Mouse (Mus musculus) intestine, embryonic 14.5 days (tissue): ENCODE data around the gene Pck1. TPM values are rescaled to one million over a fixed set of nuclear protein-coding genes. Genes with fewer than 3 reads are reported as not detected.

ENCODE experiments used
- ATAC-seq: fragments of 200-750 bp; cut with Nextera tagmentation; replicated peaks from 2 replicates; pipeline ENCODE4 v1.8.0; 2017; ENCODE audit warnings: low read depth, moderate number of reproducible peaks, moderate TSS enrichment, moderate library complexity; ENCODE audit not compliant: low FRiP score, low TSS enrichment
- DNase-seq: peaks from one replicate; pipeline ENCODE4 v3.0.0-alpha.2; 2018; ENCODE audit warnings: low spot score
- H3K27ac ChIP-seq: fragments of 300-500 bp; sonication (generic); 2 replicates; pipeline ENCODE4 v1.5.1; 2014; ENCODE audit warnings: low read depth, mild to moderate bottlenecking, control low read depth
- H3K27me3 ChIP-seq: fragments of 300-500 bp; sonication (generic); replicated peaks from 2 replicates; pipeline ENCODE4 v1.6.1; 2014; ENCODE audit warnings: low read length, control low read depth; ENCODE audit not compliant: control insufficient read depth, insufficient read depth
- H3K36me3 ChIP-seq: fragments of 300-500 bp; sonication (generic); 2 replicates; pipeline ENCODE4 v1.6.1; 2014; ENCODE audit warnings: low read length, control low read depth; ENCODE audit not compliant: control insufficient read depth, insufficient read depth
- H3K4me1 ChIP-seq: fragments of 300-500 bp; sonication (generic); replicated peaks from 2 replicates; pipeline ENCODE4 v1.6.1; 2014; ENCODE audit warnings: low read length, control low read depth, mixed read lengths; ENCODE audit not compliant: control insufficient read depth, insufficient read depth
- H3K4me2 ChIP-seq: fragments of 300-500 bp; sonication (generic); 2 replicates; pipeline ENCODE4 v1.6.1; 2014; ENCODE audit warnings: low read length
- H3K4me3 ChIP-seq: fragments of 300-500 bp; sonication (generic); 2 replicates; pipeline ENCODE4 v1.5.1; 2014; ENCODE audit warnings: low read depth, low read length, control low read depth, mixed read lengths
- H3K9ac ChIP-seq: fragments of 300-500 bp; sonication (generic); 2 replicates; pipeline ENCODE4 v1.6.1; 2014; ENCODE audit warnings: mild to moderate bottlenecking, low read length
- H3K9me3 ChIP-seq: fragments of 300-500 bp; sonication (generic); 2 replicates; pipeline ENCODE4 v1.6.1; 2016; ENCODE audit warnings: low read length, control low read depth; ENCODE audit not compliant: control insufficient read depth
- WGBS: fragments of 180-500 bp; shearing (Covaris S2); extraction: QIAGEN DNeasy Blood & Tissue Kit; methylation state at CpG from one replicate; pipeline ENCODE4 v1.1.7; 2014; 5-methylcytosine and 5-hydroxymethylcytosine counted together
- polyA plus RNA-seq: library from polyadenylated mRNA; unstranded; fragments of >200 nt; fragmentation: Nextera tagmentation; extraction: Ambion mirVana; gene quantifications from 2 replicates; pipeline ENCODE4 v1.2.1, GENCODE M21; 2014

Gene Pck1
- polyA plus RNA-seq, 1 experiment from 2014 or later: 0.77 TPM

GRCm38 (mm10) chr2:173164358-173164757 is 11.5 kb downstream of the Pck1 start:
- H3K36me3 ChIP-seq: no peaks in the 10 kb centered on the region
- 55% methylated on average over 2 of the region's 2 CpGs for WGBS

GRCm38 (mm10) chr2:173164946-173165345 is 12.1 kb downstream of the Pck1 start:
- Histone ChIP-seq H3K4me1 (peaks cover 9% of the 10 kb centered on the region), H3K4me3 (no peak overlapping the region), H3K9me3 (no peaks in the 10 kb centered on the region), H3K36me3 (no peaks in the 10 kb centered on the region), H3K9ac (no peak overlapping the region), H3K27me3 (peaks cover 13% of the 10 kb centered on the region; the same call in 1 of the 2 replicates), H3K27ac (no peak overlapping the region), H3K4me2 (no peak overlapping the region)
- ATAC-seq (no peak), DNase-seq (no peak)
- WGBS: 87% methylated on average over 10 of the region's 10 CpGs

More at GRCm38 (mm10) chr2:173164358-173164757, 11.5 kb downstream of the Pck1 start:
- no peak overlapping the region for H3K9ac ChIP-seq
- H3K4me1 ChIP-seq: peaks cover 14% of the 10 kb centered on the region
- no peak overlapping the region for H3K4me2 ChIP-seq
- H3K4me3 ChIP-seq: no peak overlapping the region
- no peaks in the 10 kb centered on the region for H3K9me3 ChIP-seq
- no peak overlapping the region for H3K27ac ChIP-seq
- peaks cover 7% of the 10 kb centered on the region; the same call in 1 of the 2 replicates for H3K27me3 ChIP-seq
- DNase-seq (no peak), ATAC-seq (no peak)

GRCm38 (mm10) chr2:173165357-173165756 is 12.5 kb downstream of the Pck1 start:
- Histone ChIP-seq H3K36me3 (no peaks in the 10 kb centered on the region), H3K27me3 (peaks cover 14% of the 10 kb centered on the region; the same call in 1 of the 2 replicates), H3K4me1 (peaks cover 8% of the 10 kb centered on the region), H3K4me2 (no peak overlapping the region), H3K9ac (no peak overlapping the region), H3K9me3 (no peaks in the 10 kb centered on the region), H3K27ac (no peak overlapping the region), H3K4me3 (no peak overlapping the region)
- ATAC-seq: no peak
- no peak for DNase-seq
- 86% methylated on average over 10 of the region's 10 CpGs for WGBS

- peaks cover 21% of the 10 kb centered on the region; the same call in 1 of the 2 replicates for H3K27me3 ChIP-seq
- WGBS: 49% methylated on average over 5 of the region's 5 CpGs
- no peaks in the 10 kb centered on the region for H3K9me3 ChIP-seq
- H3K27ac ChIP-seq: no peak overlapping the region
- ATAC-seq (no peak), DNase-seq (no peak)
- no peaks in the 10 kb centered on the region for H3K36me3 ChIP-seq
- peaks cover 20% of the 10 kb centered on the region for H3K4me1 ChIP-seq
- H3K9ac ChIP-seq: no peak overlapping the region
- H3K4me3 ChIP-seq: no peak overlapping the region
- no peak overlapping the region for H3K4me2 ChIP-seq
Observed at GRCm38 (mm10) chr2:173168411-173168851, 15.6 kb downstream of the Pck1 start.

GRCm38 (mm10) chr2:173170081-173170480 is 17.2 kb downstream of the Pck1 start:
- 52% methylated on average over 2 of the region's 2 CpGs for WGBS
- no peak overlapping the region for H3K4me3 ChIP-seq
- ATAC-seq (no peak), DNase-seq (no peak)
- peaks cover 21% of the 10 kb centered on the region; the same call in 1 of the 2 replicates for H3K27me3 ChIP-seq
- peaks cover 27% of the 10 kb centered on the region for H3K4me1 ChIP-seq
- no peaks in the 10 kb centered on the region for H3K36me3 ChIP-seq
- H3K4me2 ChIP-seq: no peak overlapping the region
- no peak overlapping the region for H3K9ac ChIP-seq
- H3K9me3 ChIP-seq: no peaks in the 10 kb centered on the region
- H3K27ac ChIP-seq: no peak overlapping the region

- WGBS: 77% methylated on average over 2 of the region's 2 CpGs
- no peak overlapping the region for H3K4me2 ChIP-seq
- no peaks in the 10 kb centered on the region for H3K9me3 ChIP-seq
- no peak for DNase-seq
- H3K4me1 ChIP-seq: peaks cover 27% of the 10 kb centered on the region
- peaks cover 21% of the 10 kb centered on the region; the same call in 1 of the 2 replicates for H3K27me3 ChIP-seq
- H3K36me3 ChIP-seq: no peaks in the 10 kb centered on the region
- no peak for ATAC-seq
- no peak overlapping the region for H3K27ac ChIP-seq
- no peak overlapping the region for H3K4me3 ChIP-seq
- no peak overlapping the region for H3K9ac ChIP-seq
Observed at GRCm38 (mm10) chr2:173170715-173171114, 17.9 kb downstream of the Pck1 start.

- no peak overlapping the region for H3K27ac ChIP-seq
- 1% methylated on average over 28 of the region's 30 CpGs for WGBS
- peaks cover 21% of the 10 kb centered on the region; the same call in 1 of the 2 replicates for H3K27me3 ChIP-seq
- peak; percentile 76 for ATAC-seq
- peak overlapping the region; percentile 1; the same call in 1 of the 2 replicates for H3K4me3 ChIP-seq
- peak; percentile 89 for DNase-seq
- no peak overlapping the region for H3K9ac ChIP-seq
- H3K4me2 ChIP-seq: peak overlapping the region; percentile 45
- H3K4me1 ChIP-seq: peaks cover 27% of the 10 kb centered on the region
- H3K36me3 ChIP-seq: no peaks in the 10 kb centered on the region
- no peaks in the 10 kb centered on the region for H3K9me3 ChIP-seq
Observed at GRCm38 (mm10) chr2:173171470-173171869, 18.6 kb downstream of the Pck1 start.

GRCm38 (mm10) chr2:173171956-173172355 is 19.1 kb downstream of the Pck1 start:
- Histone ChIP-seq H3K4me1 (peaks cover 27% of the 10 kb centered on the region), H3K27ac (no peak overlapping the region), H3K4me2 (peak overlapping the region; percentile 45), H3K9ac (no peak overlapping the region), H3K4me3 (peak overlapping the region; percentile 1; the same call in 1 of the 2 replicates), H3K9me3 (no peaks in the 10 kb centered on the region), H3K36me3 (no peaks in the 10 kb centered on the region), H3K27me3 (peaks cover 21% of the 10 kb centered on the region; the same call in 1 of the 2 replicates)
- no peak for DNase-seq
- peak; percentile 8; the same call in 1 of the 2 replicates for ATAC-seq
- WGBS: 34% methylated on average over 5 of the region's 5 CpGs

GRCm38 (mm10) chr2:173172386-173172785 is 19.5 kb downstream of the Pck1 start:
- Histone ChIP-seq H3K27ac (no peak overlapping the region), H3K9me3 (no peaks in the 10 kb centered on the region), H3K4me2 (no peak overlapping the region), H3K9ac (no peak overlapping the region), H3K27me3 (peaks cover 21% of the 10 kb centered on the region; the same call in 1 of the 2 replicates), H3K36me3 (no peaks in the 10 kb centered on the region), H3K4me1 (peaks cover 27% of the 10 kb centered on the region), H3K4me3 (no peak overlapping the region)
- WGBS: 91% methylated on average over 1 of the region's 1 CpGs
- ATAC-seq (no peak), DNase-seq (peak; percentile 53)
